Comparison of ENCODE assay signal across 7 mouse cellular contexts in genomic region chr10:96214285-96214684, GRCm38 (mm10).
DNase-seq lines count a peak whose midpoint lies in the region; ATAC-seq and TF ChIP-seq lines count a peak whose summit lies in the region.

No protein-coding gene starts in this region.

- no peak overlapping the region for H3K4me2 ChIP-seq in lung, embryonic 14.5 days
- no peak overlapping the region for H3K4me2 ChIP-seq in forebrain, embryonic 13.5 days
- H3K4me2 ChIP-seq in intestine, embryonic 15.5 days (replicated peaks), result no peak overlapping the region
- 0 out of 2 replicates have a peak overlapping the region, but pooled peaks have one; percentile 10 for H3K4me2 ChIP-seq in stomach, embryonic 14.5 days (replicated peaks; ENCODE audit: low read depth, low read length)

- H3K4me3 ChIP-seq in lung, embryonic 14.5 days (ENCODE audit: low read depth, low read length), result no peak overlapping the region
- H3K4me3 ChIP-seq in lung, adult 2 months (replicated peaks; ENCODE audit: extremely low read depth, low read depth, low read length), result no peak overlapping the region
- no peak overlapping the region for H3K4me3 ChIP-seq in forebrain, embryonic 13.5 days
- H3K4me3 ChIP-seq in intestine, embryonic 15.5 days (replicated peaks), result no peak overlapping the region
- H3K4me3 ChIP-seq in stomach, embryonic 14.5 days (ENCODE audit: low read depth, low read length), result no peak overlapping the region

- TF ChIP-seq POLR2A in lung, adult 2 months (IDR thresholded peaks at IDR 0.05; ENCODE audit: borderline replicate concordance, extremely low read depth, low read depth, low read length), result no peak

- intact Hi-C loops in left cerebral cortex, postnatal 14 days (cut with DNase I), result loop anchor here (1.0 to 5.0 kb wide), 5 partner anchors 82 to 1123 kb away; no protein-coding TSS in a partner anchor

- no peak overlapping the region for H3K9ac ChIP-seq in lung, embryonic 14.5 days
- no peak overlapping the region for H3K9ac ChIP-seq in forebrain, embryonic 13.5 days
- H3K9ac ChIP-seq in intestine, embryonic 15.5 days, result no peak overlapping the region
- no peak overlapping the region for H3K9ac ChIP-seq in stomach, embryonic 14.5 days (replicated peaks; ENCODE audit: low read depth, low read length)

- H3K36me3 ChIP-seq in lung, embryonic 14.5 days (ENCODE audit: insufficient read depth), result no peaks in the 10 kb centered on the region
- no peaks in the 10 kb centered on the region for H3K36me3 ChIP-seq in forebrain, embryonic 13.5 days (ENCODE audit: poor library complexity, severe bottlenecking)
- H3K36me3 ChIP-seq in intestine, embryonic 15.5 days, result no peaks in the 10 kb centered on the region
- H3K36me3 ChIP-seq in stomach, embryonic 14.5 days (ENCODE audit: control insufficient read depth, insufficient read depth, low read length), result no peaks in the 10 kb centered on the region

- WGBS in lung, embryonic 14.5 days, result 51% methylated on average over 7 of the region's 7 CpGs
- 54% methylated on average over 7 of the region's 7 CpGs for WGBS in lung, adult 2 months
- WGBS in forebrain, embryonic 13.5 days, result 67% methylated on average over 7 of the region's 7 CpGs
- WGBS in intestine, embryonic 15.5 days, result 56% methylated on average over 7 of the region's 7 CpGs
- 52% methylated on average over 7 of the region's 7 CpGs for WGBS in stomach, embryonic 14.5 days

- H3K9me3 ChIP-seq in lung, embryonic 14.5 days (ENCODE audit: low read depth, low read length), result no peaks in the 10 kb centered on the region
- H3K9me3 ChIP-seq in forebrain, embryonic 13.5 days (replicated peaks), result no peaks in the 10 kb centered on the region
- H3K9me3 ChIP-seq in intestine, embryonic 15.5 days, result no peaks in the 10 kb centered on the region
- H3K9me3 ChIP-seq in stomach, embryonic 14.5 days (ENCODE audit: control insufficient read depth, low read depth, low read length), result no peaks in the 10 kb centered on the region

- no peaks in the 10 kb centered on the region for H3K27me3 ChIP-seq in lung, embryonic 14.5 days (ENCODE audit: insufficient read depth, low read length)
- H3K27me3 ChIP-seq in forebrain, embryonic 13.5 days, result no peaks in the 10 kb centered on the region
- no peaks in the 10 kb centered on the region for H3K27me3 ChIP-seq in intestine, embryonic 15.5 days (replicated peaks)
- no peaks in the 10 kb centered on the region for H3K27me3 ChIP-seq in stomach, embryonic 14.5 days (ENCODE audit: control insufficient read depth, insufficient read depth, low read length)

- DNase-seq in lung, embryonic 14.5 days, result no peak
- no peak for DNase-seq in lung, adult 2 months
- DNase-seq in thymus, postnatal 4 days, result no peak
- no peak for DNase-seq in left cerebral cortex, postnatal 14 days (ENCODE audit: low spot score in 2 of 2)

- peak; percentile 37; the same call in 1 of the 2 replicates for ATAC-seq in lung, embryonic 14.5 days (ENCODE audit: insufficient read depth)
- peak; percentile 38; the same call in 1 of the 2 replicates for ATAC-seq in forebrain, embryonic 13.5 days
- peak; percentile 45; the same call in 1 of the 2 replicates for ATAC-seq in intestine, embryonic 15.5 days
- no peak for ATAC-seq in stomach, embryonic 14.5 days (ENCODE audit: insufficient number of reproducible peaks, insufficient read depth, low FRiP score, low read depth)

- no peaks in the 10 kb centered on the region for H3K4me1 ChIP-seq in lung, embryonic 14.5 days (ENCODE audit: insufficient read depth)
- H3K4me1 ChIP-seq in lung, adult 2 months (ENCODE audit: control insufficient read depth, insufficient read depth, low read length), result no peaks in the 10 kb centered on the region
- H3K4me1 ChIP-seq in forebrain, embryonic 13.5 days, result peaks cover 11% of the 10 kb centered on the region; the same call in 1 of the 2 replicates
- no peaks in the 10 kb centered on the region for H3K4me1 ChIP-seq in intestine, embryonic 15.5 days (replicated peaks)
- no peaks in the 10 kb centered on the region for H3K4me1 ChIP-seq in stomach, embryonic 14.5 days (ENCODE audit: control insufficient read depth, insufficient read depth, low read length)

- no peak for TF ChIP-seq CTCF in lung, embryonic 14.5 days (IDR thresholded peaks at IDR 0.05; ENCODE audit: low read depth)
- no peak for TF ChIP-seq CTCF in lung, adult 2 months (IDR thresholded peaks at IDR 0.05; ENCODE audit: insufficient read depth, low read length)

- no peak overlapping the region for H3K27ac ChIP-seq in lung, embryonic 14.5 days (ENCODE audit: low read depth)
- no peak overlapping the region for H3K27ac ChIP-seq in forebrain, embryonic 13.5 days
- no peak overlapping the region for H3K27ac ChIP-seq in intestine, embryonic 15.5 days
- peak overlapping the region; percentile 48; the same call in 1 of the 2 replicates for H3K27ac ChIP-seq in stomach, embryonic 14.5 days (ENCODE audit: low read length)
